Mouse (Mus musculus) testis, adult 10 weeks (tissue): ENCODE results near the gene Tagln. TPM values are rescaled to one million over a fixed set of nuclear protein-coding genes. Genes with fewer than 3 reads are reported as not detected.

ENCODE experiments used
- polyA plus RNA-seq: library from polyadenylated mRNA; stranded (reverse); fragments of 350-450 nt; fragmentation: Illumina TruSeq; extraction: RNeasy Lipid Tissue Mini Kit (QIAGEN cat#74804); gene quantifications from one replicate; pipeline ENCODE4 v1.2.3, GENCODE M21; 2014; ENCODE audit warnings: low read depth, low replicate concordance

The Tagln gene
- 7.6 TPM for polyA plus RNA-seq

GRCm38 (mm10) chr9:45935628-45936210, at the start of gene Tagln:
Gene Tagln (minus strand): TSS chr9:45936058.

GRCm38 (mm10) chr9:45955107-45955963, 19.5 kb upstream of the Tagln start, which contains the start of gene Sidt2:
Gene Sidt2 (minus strand): TSS chr9:45955258.

GRCm38 (mm10) chr9:45906355-45907077, 29.3 kb downstream of the Tagln start, which contains the start of the genes Pcsk7 and Rnf214:
Gene Pcsk7 (plus strand): TSS chr9:45906497.
Gene Rnf214 (minus strand): TSS chr9:45906911.

Other genes starting within 250 kb of the Tagln start
- 8.9 TPM for gene Cep164, start 107.4 kb downstream of the Tagln start, polyA plus RNA-seq
- 0.95 TPM for gene Bace1, start 97.5 kb downstream of the Tagln start, polyA plus RNA-seq
- gene Pcsk7, start 29.6 kb downstream of the Tagln start, polyA plus RNA-seq = 6.2 TPM
- 68.9 TPM for gene Rnf214, start 29.1 kb downstream of the Tagln start, polyA plus RNA-seq
- 9.8 TPM for gene Sidt2, start 19.2 kb upstream of the Tagln start, polyA plus RNA-seq
- gene Pafah1b2, start 76.6 kb upstream of the Tagln start, polyA plus RNA-seq = 407 TPM
- gene Sik3, start 76.8 kb upstream of the Tagln start, polyA plus RNA-seq = 9.9 TPM